Mouse (Mus musculus): ENCODE measurements at regions not wholly inside any gene's neighbourhood (a gene's known extent, or its start where the extent isn't known, plus 50 kb on each side); places are given as distances from the start of the nearest gene placed in this dataset.
"Not testable (repeated sequence)": the region's sequence is repeated elsewhere in the genome, so short reads cannot be mapped to it uniquely, and the experiment has no call there.

GRCm38 (mm10) chr4:153160115-153160514, 322.5 kb downstream of the Ajap1 start:
- DNase-seq = no peak

GRCm38 (mm10) chr4:153157572-153157971, 325.0 kb downstream of the Ajap1 start:
- no peak for DNase-seq

GRCm38 (mm10) chr4:153152923-153153322, 329.7 kb downstream of the Ajap1 start:
- not testable (repeated sequence) for DNase-seq

- DNase-seq = no peak
Measured at GRCm38 (mm10) chr4:153133147-153133546, 349.5 kb downstream of the Ajap1 start.

- DNase-seq = no peak
Measured at GRCm38 (mm10) chr4:153129345-153129744, 353.3 kb downstream of the Ajap1 start.

- no peak for DNase-seq
Measured at GRCm38 (mm10) chr4:153128162-153128561, 354.4 kb downstream of the Ajap1 start.

- no peak for DNase-seq
Measured at GRCm38 (mm10) chr4:153120480-153120879, 362.1 kb downstream of the Ajap1 start.

- DNase-seq = no peak
Measured at GRCm38 (mm10) chr4:153119647-153120102, 362.9 kb downstream of the Ajap1 start.

- DNase-seq = no peak
Measured at GRCm38 (mm10) chr4:153118824-153119646, 363.6 kb downstream of the Ajap1 start.

GRCm38 (mm10) chr4:153114998-153115397, 367.6 kb downstream of the Ajap1 start:
- DNase-seq = no peak

GRCm38 (mm10) chr4:153113577-153113976, 369.0 kb downstream of the Ajap1 start:
- DNase-seq = no peak

GRCm38 (mm10) chr4:153110291-153110746, 372.3 kb downstream of the Ajap1 start:
- DNase-seq = peak; percentile 1

- no peak for DNase-seq
Measured at GRCm38 (mm10) chr4:153098591-153098990, 384.0 kb downstream of the Ajap1 start.

- no peak for DNase-seq
Measured at GRCm38 (mm10) chr4:153097601-153098000, 385.0 kb downstream of the Ajap1 start.

- DNase-seq = no peak
Measured at GRCm38 (mm10) chr4:153093129-153093528, 389.5 kb downstream of the Ajap1 start.

- DNase-seq = no peak
Measured at GRCm38 (mm10) chr4:153082166-153082565, 400.4 kb downstream of the Ajap1 start.

GRCm38 (mm10) chr4:153074590-153074989, 408.0 kb downstream of the Ajap1 start:
- no peak for DNase-seq

GRCm38 (mm10) chr4:153070190-153070745, 412.3 kb downstream of the Ajap1 start:
- DNase-seq = no peak

GRCm38 (mm10) chr4:153068484-153069033, 414.1 kb downstream of the Ajap1 start:
- no peak for DNase-seq

- DNase-seq = no peak
Measured at GRCm38 (mm10) chr4:153064021-153064605, 418.5 kb downstream of the Ajap1 start.

GRCm38 (mm10) chr4:153063402-153063801, 419.2 kb downstream of the Ajap1 start:
- DNase-seq = no peak

GRCm38 (mm10) chr4:153058152-153058551, 424.5 kb downstream of the Ajap1 start:
- no peak for DNase-seq

- no peak for DNase-seq
Measured at GRCm38 (mm10) chr4:153023711-153024110, 458.9 kb downstream of the Ajap1 start.
